Mouse (Mus musculus) bone marrow, adult 2 months (tissue): ENCODE data around the gene Zfp317.

ENCODE experiments used
- CTCF ChIP-seq: fragments of 200-500 bp; IDR thresholded peaks from 2 replicates; pipeline ENCODE4 v1.5.1; 2011; ENCODE audit warnings: low read length, control low read depth; ENCODE audit not compliant: control insufficient read depth, insufficient read depth
- POLR2A ChIP-seq: fragments of 200-500 bp; IDR thresholded peaks from 2 replicates; pipeline ENCODE4 v1.6.1; 2011; ENCODE audit warnings: low read depth, mild to moderate bottlenecking, control low read depth, low read length, borderline replicate concordance; ENCODE audit not compliant: control insufficient read depth

DNA sequence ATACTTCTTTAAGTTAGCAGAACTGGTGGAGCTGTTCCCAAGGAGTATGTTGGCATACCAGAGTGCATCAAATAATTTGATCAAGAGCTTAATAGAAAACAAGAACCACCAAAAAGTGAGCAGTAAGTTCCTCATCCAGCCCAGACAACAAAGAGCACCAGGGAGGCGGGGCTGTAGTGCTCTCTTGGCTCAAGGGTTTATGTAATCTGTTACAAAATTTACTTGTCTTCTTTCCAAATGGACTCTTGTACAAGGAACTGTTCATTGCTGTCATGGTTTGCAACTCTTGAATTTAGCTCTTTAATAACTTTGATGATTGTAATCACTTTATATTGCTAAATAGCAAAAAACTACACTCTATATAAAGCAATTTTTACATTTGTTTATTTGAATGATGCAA is 69.5 kb downstream of the Zfp317 start:
- TF ChIP-seq CTCF (no peak), POLR2A (no peak)
